Mouse (Mus musculus) olfactory bulb, adult 2 months (tissue): ENCODE measurements around the gene Ldlrad3. TPM values are rescaled to one million over a fixed set of nuclear protein-coding genes. Genes with fewer than 3 reads are reported as not detected.

Experiments
- H3K27ac ChIP-seq: fragments of 200-500 bp; 2 replicates; pipeline ENCODE4 v1.5.1; 2012; ENCODE audit warnings: low read depth, low read length; ENCODE audit not compliant: insufficient read depth
- H3K4me1 ChIP-seq: fragments of 200-500 bp; 2 replicates; pipeline ENCODE4 v1.6.1; 2012; ENCODE audit warnings: low read length; ENCODE audit not compliant: control insufficient read depth, insufficient read depth
- H3K4me3 ChIP-seq: fragments of 200-500 bp; 2 replicates; pipeline ENCODE4 v1.5.1; 2012; ENCODE audit warnings: mild to moderate bottlenecking, low read depth, low read length, moderate library complexity; ENCODE audit not compliant: insufficient read depth
- CTCF ChIP-seq: fragments of 200-500 bp; IDR thresholded peaks from 2 replicates; pipeline ENCODE4 v1.5.1; 2012; ENCODE audit warnings: low read depth, mild to moderate bottlenecking, low read length, moderate library complexity; ENCODE audit not compliant: insufficient read depth
- POLR2A ChIP-seq: fragments of 200-500 bp; IDR thresholded peaks from 2 replicates; pipeline ENCODE4 v1.6.1; 2012; ENCODE audit warnings: mild to moderate bottlenecking, low read depth, low read length, moderate library complexity; ENCODE audit not compliant: insufficient read depth
- WGBS: fragments of 180-500 bp; shearing (Covaris S2); methylation state at CpG from one replicate; pipeline ENCODE4 v1.1.7; 2018; 5-methylcytosine and 5-hydroxymethylcytosine counted together
- polyA plus RNA-seq: library from polyadenylated mRNA; stranded (reverse); fragments of >200 nt; gene quantifications from 2 replicates; pipeline ENCODE4 v1.2.4, GENCODE M21; 2012; ENCODE audit warnings: low replicate concordance; ENCODE audit not compliant: missing spikeins, insufficient read depth, insufficient read length

Ldlrad3 gene
- polyA plus RNA-seq, 1 experiment: not detected

DNA sequence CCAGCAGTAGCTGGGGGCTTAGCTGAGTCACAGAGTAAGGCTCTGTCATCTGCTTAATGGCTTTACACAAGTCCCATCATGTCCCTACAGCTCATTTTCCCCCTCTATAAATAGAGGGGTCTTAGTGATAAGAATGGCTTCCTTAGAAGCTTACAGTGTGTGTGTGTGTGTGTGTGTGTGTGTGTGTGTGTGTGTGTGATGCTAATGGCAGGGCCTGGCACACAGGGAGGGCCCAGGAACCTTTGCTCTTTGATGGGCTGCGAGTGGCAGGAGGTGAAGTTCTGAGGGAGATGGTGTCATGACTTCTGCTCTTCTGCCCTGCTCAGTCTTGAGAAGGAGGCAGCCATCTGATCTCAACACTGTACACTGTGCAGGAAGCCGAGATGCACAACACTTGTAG, 146.2 kb downstream of the Ldlrad3 start:
- H3K4me1 ChIP-seq: peaks cover 13% of the 10 kb centered on the region
- TF ChIP-seq CTCF: no peak
- TF ChIP-seq POLR2A: no peak
- WGBS: 89% methylated on average over 2 of the region's 2 CpGs
- H3K27ac ChIP-seq: peak overlapping the region; percentile 52; the same call in 1 of the 2 replicates
- H3K4me3 ChIP-seq: no peak overlapping the region

DNA sequence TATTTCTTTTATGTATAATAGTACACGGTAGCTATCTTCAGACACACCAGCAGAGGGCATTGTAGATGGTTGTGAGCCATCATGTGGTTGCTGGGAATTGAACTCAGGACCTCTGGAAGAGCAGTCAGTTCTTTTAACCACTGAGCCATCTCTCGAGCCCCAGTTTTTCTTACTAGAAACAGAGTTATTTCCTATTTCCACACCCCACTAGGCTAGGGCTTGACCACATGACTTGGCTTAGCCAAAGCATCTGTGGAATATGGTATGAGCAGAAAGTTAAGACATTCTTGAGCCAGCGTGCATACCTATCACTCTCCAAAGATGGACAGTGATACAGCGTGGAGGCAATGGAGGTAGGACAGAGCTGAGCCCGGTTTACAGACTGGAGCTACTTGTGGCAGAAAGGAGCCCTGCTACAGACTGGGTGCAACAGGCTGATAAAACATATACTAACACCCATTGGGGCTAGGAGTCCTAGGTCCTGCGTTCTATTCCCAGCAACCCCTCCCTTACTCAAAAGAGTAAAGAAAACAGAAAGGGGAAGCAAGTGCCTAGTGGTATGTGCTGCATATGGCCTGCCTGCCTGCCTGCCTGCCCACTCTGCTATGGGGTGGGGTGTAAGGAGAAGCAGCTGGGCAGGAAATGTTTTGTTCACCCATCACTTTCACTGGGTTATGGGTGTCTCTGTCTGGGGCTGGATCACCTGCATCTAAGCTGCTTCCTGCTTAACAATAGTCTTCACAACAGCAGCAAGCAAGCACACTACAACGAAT, 147.1 kb downstream of the Ldlrad3 start:
- Histone ChIP-seq H3K27ac (peak overlapping the region; percentile 52), H3K4me3 (no peak overlapping the region), H3K4me1 (peaks cover 20% of the 10 kb centered on the region)
- TF ChIP-seq POLR2A (no peak), CTCF (no peak)
- 76% methylated on average over 7 of the region's 7 CpGs for WGBS

DNA sequence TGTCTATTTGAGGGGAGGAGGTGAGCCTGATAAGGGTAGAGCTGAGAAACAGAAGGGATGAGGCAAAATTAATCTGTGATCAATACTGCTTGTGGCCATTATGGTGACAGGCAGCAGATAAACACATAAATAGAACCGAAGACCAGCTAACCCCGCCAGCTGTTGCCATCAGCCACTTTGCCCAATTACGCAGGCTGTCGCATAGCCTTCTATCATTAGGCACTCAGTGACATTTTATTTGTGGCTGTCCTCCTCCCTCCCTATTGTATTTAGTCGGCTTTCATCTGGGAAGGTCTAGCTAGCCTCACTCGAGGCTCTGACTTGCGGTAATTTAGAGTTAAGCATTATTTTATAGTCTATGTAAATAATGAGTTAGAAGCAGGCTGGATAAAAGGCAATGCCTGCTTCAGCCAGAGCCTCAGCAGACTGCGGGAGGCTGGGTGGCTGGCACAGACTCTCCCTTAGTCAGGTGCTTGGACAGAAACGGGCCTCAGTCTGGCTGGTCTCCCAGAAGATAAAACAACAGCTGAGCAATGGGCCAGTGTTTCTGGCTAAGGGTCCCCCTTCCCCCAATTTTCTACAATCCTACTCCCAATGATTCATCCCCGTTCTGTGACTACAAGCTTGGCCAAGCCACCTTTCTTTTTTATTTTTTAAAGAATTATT, 147.8 kb downstream of the Ldlrad3 start:
- Histone ChIP-seq H3K4me1 (peaks cover 26% of the 10 kb centered on the region), H3K27ac (peak overlapping the region; percentile 67), H3K4me3 (no peak overlapping the region)
- TF ChIP-seq POLR2A (no peak), CTCF (no peak)
- WGBS: 21% methylated on average over 10 of the region's 10 CpGs

DNA sequence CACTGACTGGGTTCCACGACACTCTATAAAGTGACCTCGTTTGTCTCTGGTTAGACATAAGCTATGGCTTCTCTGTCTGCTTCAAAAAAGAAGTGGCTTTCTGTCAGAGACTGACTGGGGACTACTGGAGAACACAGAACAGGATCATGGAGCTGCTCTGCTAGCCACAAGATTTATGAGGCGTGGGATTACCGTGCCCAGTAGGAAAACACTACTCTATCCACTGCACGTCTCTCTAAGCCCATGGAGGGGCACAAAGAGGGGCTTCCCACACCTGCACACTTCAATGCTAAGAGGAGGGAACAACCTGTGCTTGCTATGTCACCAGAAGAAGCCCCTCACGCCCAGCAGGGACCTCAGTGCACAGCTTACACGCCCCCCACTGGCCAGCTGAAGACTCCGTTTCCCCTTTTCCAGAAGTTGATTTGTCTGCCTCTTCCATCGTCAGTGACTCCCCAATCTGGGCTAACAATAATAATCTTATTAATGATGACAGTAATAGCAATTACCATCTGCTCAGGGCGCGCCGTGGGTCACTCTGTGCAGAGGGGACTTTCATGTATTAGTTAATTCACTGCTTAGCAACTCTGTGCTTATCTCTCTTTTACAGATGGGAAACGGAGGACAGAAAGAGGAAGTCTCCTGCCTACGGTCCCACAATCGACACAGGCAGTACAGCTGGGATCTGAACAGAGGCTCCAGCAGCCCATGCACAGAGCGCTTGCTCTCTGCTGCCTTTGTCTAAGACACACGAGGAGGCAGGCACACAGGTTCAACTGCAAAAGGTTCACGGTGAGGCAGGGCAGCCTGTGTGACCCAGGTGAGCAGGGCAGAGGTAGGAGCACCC, 149.3 kb downstream of the Ldlrad3 start:
- Histone ChIP-seq H3K4me3 (no peak overlapping the region), H3K4me1 (peaks cover 40% of the 10 kb centered on the region), H3K27ac (peak overlapping the region; percentile 65)
- TF ChIP-seq CTCF (no peak), POLR2A (no peak)
- 67% methylated on average over 18 of the region's 18 CpGs for WGBS

DNA sequence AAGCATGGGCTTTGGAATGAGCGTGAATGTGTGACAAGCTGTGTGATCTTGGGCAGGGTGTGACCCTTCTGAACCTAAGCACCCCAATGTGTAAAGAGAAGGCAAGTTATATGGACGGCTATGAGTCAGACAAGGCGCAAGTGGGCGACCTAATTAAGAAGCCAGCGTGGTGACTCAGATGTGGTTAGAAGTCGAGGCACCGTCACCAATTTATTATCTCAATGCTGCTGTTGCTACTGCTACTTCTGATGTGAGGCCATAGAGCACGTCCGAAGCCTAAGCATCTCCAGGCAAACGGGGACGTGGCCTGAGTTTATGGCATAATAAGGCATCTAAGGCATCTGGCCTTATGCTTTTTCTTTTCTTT, 151.7 kb downstream of the Ldlrad3 start:
- no peak for TF ChIP-seq POLR2A
- no peak for TF ChIP-seq CTCF
- H3K27ac ChIP-seq: peak overlapping the region; percentile 60
- 35% methylated on average over 11 of the region's 11 CpGs for WGBS
- peaks cover 54% of the 10 kb centered on the region for H3K4me1 ChIP-seq
- no peak overlapping the region for H3K4me3 ChIP-seq

DNA sequence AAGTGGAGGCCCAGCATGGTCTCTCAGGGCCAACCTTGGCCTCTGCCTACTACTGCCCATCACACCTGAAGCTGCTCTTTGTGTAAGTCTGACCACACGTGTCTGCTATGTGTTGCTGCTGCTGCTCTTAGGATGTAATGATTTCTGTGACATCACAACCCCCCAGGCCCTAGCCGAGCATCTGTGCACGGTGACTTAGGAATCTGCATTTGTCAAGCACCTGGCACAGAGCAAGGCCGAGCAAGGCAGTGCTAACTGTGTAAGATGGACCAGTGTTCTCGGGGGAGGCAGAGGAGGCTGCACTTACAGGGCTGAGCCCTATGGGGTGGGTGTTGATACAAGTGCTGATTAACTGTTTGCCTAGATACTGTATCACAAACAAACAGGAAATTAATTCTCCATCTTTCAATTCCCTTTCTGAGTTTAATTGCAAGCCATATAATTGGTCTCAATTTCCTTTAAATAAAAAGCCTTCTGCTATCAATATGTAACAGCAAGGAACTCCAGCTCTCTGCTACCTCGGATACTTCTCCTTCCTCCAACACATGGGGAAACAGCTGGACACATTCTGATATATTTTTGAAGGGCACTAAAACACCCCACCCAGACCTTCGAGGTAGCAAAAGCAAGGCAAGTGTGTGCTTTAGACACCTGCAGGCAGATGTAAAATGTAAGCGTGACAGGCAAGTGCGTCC, 152.2 kb downstream of the Ldlrad3 start:
- TF ChIP-seq CTCF (no peak), POLR2A (no peak)
- Histone ChIP-seq H3K4me1 (peaks cover 56% of the 10 kb centered on the region), H3K4me3 (no peak overlapping the region), H3K27ac (peak overlapping the region; percentile 81)
- WGBS: 52% methylated on average over 9 of the region's 9 CpGs

DNA sequence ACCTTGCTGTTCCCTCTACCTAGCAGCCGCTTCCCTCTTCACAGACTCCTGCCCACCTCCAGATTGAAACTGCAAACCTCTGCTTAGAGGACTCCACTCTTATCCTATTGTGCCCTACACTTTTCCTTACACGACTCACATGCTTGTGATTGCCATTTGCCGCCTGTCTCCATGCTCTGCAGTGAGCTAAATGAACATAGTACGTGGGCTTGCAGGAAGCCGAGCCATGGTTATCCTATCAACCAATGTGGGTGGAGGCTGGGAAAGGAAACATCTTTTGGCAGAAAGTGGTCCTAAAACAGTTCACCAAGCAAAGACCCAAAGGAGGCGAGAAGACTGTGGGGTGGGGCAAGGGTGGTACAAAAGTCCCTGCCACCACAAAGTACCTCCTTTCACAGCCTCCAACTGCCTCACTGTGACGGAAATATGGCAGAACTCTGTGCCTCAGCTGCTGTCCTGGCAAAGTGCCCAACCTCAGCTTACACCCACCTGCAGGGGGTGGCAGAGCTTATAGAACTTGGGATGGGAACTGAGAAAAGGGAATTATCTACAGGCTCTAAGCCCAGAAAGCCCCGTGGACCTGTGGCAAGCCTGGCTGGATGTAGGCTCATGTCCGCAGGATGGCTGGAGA, 153.4 kb downstream of the Ldlrad3 start:
- peaks cover 53% of the 10 kb centered on the region for H3K4me1 ChIP-seq
- no peak for TF ChIP-seq CTCF
- no peak for TF ChIP-seq POLR2A
- no peak overlapping the region for H3K4me3 ChIP-seq
- H3K27ac ChIP-seq: peak overlapping the region; percentile 81
- WGBS: 51% methylated on average over 9 of the region's 9 CpGs

DNA sequence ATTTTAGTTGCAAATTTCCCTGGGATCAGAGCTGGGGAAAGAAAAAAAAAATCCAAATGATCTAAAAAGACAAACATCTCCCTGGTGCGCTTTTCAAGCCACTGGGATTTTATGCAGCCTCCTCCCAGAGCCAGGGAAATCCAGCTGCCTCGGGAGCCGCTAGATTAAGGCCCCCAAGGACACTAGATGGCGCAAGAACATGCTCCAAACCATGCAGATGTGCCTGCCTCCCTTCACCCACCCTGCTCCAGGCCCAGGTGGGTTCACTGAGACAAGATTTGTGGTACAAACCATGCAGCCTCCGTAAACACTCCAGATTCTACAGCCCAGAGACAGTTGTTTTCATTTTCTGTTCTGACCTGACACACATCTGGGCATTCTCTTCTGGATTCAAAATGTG, 155.5 kb downstream of the Ldlrad3 start:
- no peak overlapping the region for H3K4me3 ChIP-seq
- peaks cover 46% of the 10 kb centered on the region for H3K4me1 ChIP-seq
- 4% methylated on average over 5 of the region's 5 CpGs for WGBS
- no peak for TF ChIP-seq POLR2A
- peak; percentile 83 for TF ChIP-seq CTCF
- peak overlapping the region; percentile 39; the same call in 1 of the 2 replicates for H3K27ac ChIP-seq
